Mouse (Mus musculus) hindbrain, postnatal 0 days (tissue): ENCODE data around the gene Gm17428. TPM values are rescaled to one million over a fixed set of nuclear protein-coding genes. Genes with fewer than 3 reads are reported as not detected.
"Not testable (repeated sequence)": the region's sequence is repeated elsewhere in the genome, so short reads cannot be mapped to it uniquely, and the experiment has no call there.

Experiments
- ATAC-seq: fragments of 200-750 bp; cut with Nextera tagmentation; 2 replicates; pipeline ENCODE4 v1.8.0; 2017; ENCODE audit warnings: mild to moderate bottlenecking, moderate TSS enrichment, moderate library complexity
- DNase-seq: peaks from one replicate; pipeline ENCODE4 v3.0.0-alpha.2; 2015; ENCODE audit warnings: low spot score
- H3K27ac ChIP-seq: fragments of 300-500 bp; sonication (generic); 2 replicates; pipeline ENCODE4 v1.5.1; 2014; ENCODE audit warnings: mild to moderate bottlenecking
- H3K27me3 ChIP-seq: fragments of 300-500 bp; sonication (generic); 2 replicates; pipeline ENCODE4 v1.6.1; 2014; ENCODE audit warnings: low read length, mixed read lengths; ENCODE audit not compliant: insufficient read depth
- H3K36me3 ChIP-seq: fragments of 300-500 bp; sonication (generic); 2 replicates; pipeline ENCODE4 v1.6.1; 2014; ENCODE audit warnings: low read length, mixed read lengths; ENCODE audit not compliant: insufficient read depth
- H3K4me1 ChIP-seq: fragments of 300-500 bp; sonication (generic); 2 replicates; pipeline ENCODE4 v1.6.1; 2014; ENCODE audit warnings: antibody characterized with exemption, low read length, mixed read lengths; ENCODE audit not compliant: insufficient read depth
- H3K4me2 ChIP-seq: fragments of 300-500 bp; sonication (generic); 2 replicates; pipeline ENCODE4 v1.6.1; 2014; ENCODE audit warnings: low read depth, mild to moderate bottlenecking, low read length, moderate library complexity, mixed read lengths
- H3K4me3 ChIP-seq: fragments of 300-500 bp; sonication (generic); 2 replicates; pipeline ENCODE4 v1.5.1; 2014; ENCODE audit warnings: low read length
- H3K9ac ChIP-seq: fragments of 300-500 bp; sonication (generic); replicated peaks from 2 replicates; pipeline ENCODE4 v1.6.1; 2014; ENCODE audit warnings: mild to moderate bottlenecking, low read length, moderate library complexity, mixed read lengths
- H3K9me3 ChIP-seq: fragments of 300-500 bp; sonication (generic); 2 replicates; pipeline ENCODE4 v1.6.1; 2016; ENCODE audit warnings: low read length, mixed read lengths
- CTCF ChIP-seq: IDR thresholded peaks from 2 replicates; pipeline ENCODE4 v1.5.1; 2016; ENCODE audit warnings: antibody characterized with exemption, control low read depth, low read depth
- WGBS: fragments of 180-500 bp; shearing (Covaris S2); extraction: QIAGEN DNeasy Blood & Tissue Kit; methylation state at CpG from one replicate; pipeline ENCODE4 v1.1.7; 2014; 5-methylcytosine and 5-hydroxymethylcytosine counted together
- polyA plus RNA-seq: library from polyadenylated mRNA; unstranded; fragments of >200 nt; fragmentation: Nextera tagmentation; extraction: Ambion mirVana; gene quantifications from 2 replicates; pipeline ENCODE4 v1.2.1, GENCODE M21; 2015
- total RNA-seq: library from RNA; depleted of rRNA; stranded (reverse); fragments of >200 nt; gene quantifications from 2 replicates; pipeline ENCODE4 v1.2.3, GENCODE M21; 2014

Gene Gm17428
- total and polyA plus RNA-seq, 2 experiments from 2014 or later: not detected

DNA sequence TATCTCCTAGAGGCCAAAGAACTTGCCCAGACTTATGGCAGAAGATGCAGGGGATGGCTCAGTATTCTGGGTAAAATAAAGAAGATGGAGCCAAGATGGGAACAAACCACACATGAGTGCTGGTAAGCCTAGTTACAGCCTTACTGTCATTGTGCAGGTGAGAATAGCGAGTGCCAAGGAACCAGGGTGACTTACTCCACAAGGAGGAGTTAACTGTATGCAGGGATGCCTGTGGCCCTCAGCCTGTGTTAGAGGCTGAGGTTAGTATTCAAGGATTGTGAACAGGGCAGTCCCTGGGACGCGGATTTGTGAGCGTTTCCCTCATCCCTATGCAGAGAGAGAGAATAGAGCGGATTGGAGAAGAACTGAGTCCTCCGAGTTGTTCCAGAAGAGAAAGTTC lies 25.1 kb upstream of the Gm17428 start:
- Histone ChIP-seq H3K9ac (no peak overlapping the region), H3K4me2 (no peak overlapping the region), H3K27ac (no peak overlapping the region), H3K9me3 (no peaks in the 10 kb centered on the region), H3K4me1 (no peaks in the 10 kb centered on the region), H3K27me3 (no peaks in the 10 kb centered on the region), H3K4me3 (no peak overlapping the region), H3K36me3 (no peaks in the 10 kb centered on the region)
- no peak for ATAC-seq
- no peak for DNase-seq
- TF ChIP-seq CTCF: no peak
- WGBS: 88% methylated on average over 6 of the region's 6 CpGs

DNA sequence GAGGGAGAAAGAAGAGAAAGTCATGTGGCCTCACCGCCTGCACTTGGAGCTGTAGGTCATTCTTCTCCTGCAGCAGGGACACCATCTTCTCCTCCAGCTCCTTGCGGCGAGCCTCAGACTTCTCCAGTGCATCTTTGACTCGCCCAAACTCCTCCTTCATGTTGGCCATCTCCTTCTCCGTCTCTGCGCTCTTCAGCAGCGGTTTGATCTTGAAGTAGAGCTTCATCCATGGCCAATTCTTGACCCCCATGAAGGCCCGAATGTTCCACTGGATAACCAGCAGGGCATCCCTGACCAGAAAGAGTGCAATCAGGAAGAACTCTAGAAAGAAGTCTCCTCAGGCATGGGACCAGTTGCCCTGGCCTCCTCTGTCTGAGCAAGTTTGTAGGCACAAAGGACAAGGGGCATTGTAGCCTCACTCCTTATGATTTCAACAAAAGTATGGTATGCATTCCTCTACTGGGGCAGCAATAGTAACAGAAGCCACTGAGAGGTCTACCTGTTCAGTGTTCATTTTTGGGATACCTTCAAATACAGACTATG lies 23.0 kb upstream of the Gm17428 start:
- Histone ChIP-seq H3K27ac (no peak overlapping the region), H3K4me1 (no peaks in the 10 kb centered on the region), H3K9me3 (no peaks in the 10 kb centered on the region), H3K9ac (no peak overlapping the region), H3K36me3 (no peaks in the 10 kb centered on the region), H3K4me3 (no peak overlapping the region), H3K27me3 (no peaks in the 10 kb centered on the region), H3K4me2 (no peak overlapping the region)
- TF ChIP-seq CTCF: no peak
- no peak for DNase-seq
- no peak for ATAC-seq
- 83% methylated on average over 8 of the region's 8 CpGs for WGBS

DNA sequence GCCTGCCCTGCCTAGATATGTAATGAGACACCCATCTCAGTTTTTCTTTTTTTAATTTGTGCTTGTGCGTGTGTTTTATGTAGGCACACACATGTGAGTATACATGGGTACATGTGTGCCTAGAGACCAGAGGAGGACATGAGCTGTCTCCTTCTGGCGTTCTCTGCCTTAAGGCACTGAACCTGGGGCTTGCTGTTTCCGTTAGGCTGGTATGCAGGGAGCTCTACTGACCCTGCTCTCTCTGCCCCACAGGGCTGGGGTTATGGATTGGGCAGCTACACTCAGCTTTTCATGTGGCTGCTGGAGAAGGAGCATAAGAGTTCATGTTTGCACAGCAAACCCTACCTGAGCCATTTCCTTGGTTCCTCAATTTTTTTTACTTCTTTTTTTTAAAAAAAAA lies 22.3 kb upstream of the Gm17428 start:
- no peak overlapping the region for H3K27ac ChIP-seq
- 78% methylated on average over 3 of the region's 3 CpGs for WGBS

DNA sequence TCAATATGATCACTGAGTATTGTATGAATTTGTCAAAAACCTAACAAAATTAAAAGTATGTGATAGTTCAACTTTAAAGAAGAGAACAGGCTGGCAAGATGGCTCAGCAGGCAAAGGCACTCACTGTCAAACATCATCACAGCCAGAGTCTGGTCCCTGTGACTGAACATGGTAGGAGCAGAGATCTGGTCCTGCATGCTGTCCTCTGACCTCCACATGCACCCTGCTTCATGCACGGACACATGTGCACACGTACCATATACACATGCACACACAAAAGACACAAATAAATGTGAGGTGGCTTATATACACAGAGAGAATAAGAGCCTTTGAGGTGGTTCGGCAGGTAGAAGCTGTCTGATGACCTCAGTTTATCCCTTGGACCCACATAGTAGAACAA lies 21.3 kb upstream of the Gm17428 start:
- ATAC-seq: no peak
- TF ChIP-seq CTCF: no peak
- H3K9me3 ChIP-seq: no peaks in the 10 kb centered on the region
- no peaks in the 10 kb centered on the region for H3K36me3 ChIP-seq
- H3K9ac ChIP-seq: no peak overlapping the region
- no peak overlapping the region for H3K4me2 ChIP-seq
- H3K4me1 ChIP-seq: no peaks in the 10 kb centered on the region
- H3K4me3 ChIP-seq: no peak overlapping the region
- no peak overlapping the region for H3K27ac ChIP-seq
- WGBS: 85% methylated on average over 3 of the region's 3 CpGs
- DNase-seq: no peak
- no peaks in the 10 kb centered on the region for H3K27me3 ChIP-seq

More for the DNA sequence above, 22.3 kb upstream of the Gm17428 start:
- no peaks in the 10 kb centered on the region for H3K27me3 ChIP-seq
- no peaks in the 10 kb centered on the region for H3K9me3 ChIP-seq
- no peak overlapping the region for H3K9ac ChIP-seq
- no peak overlapping the region for H3K4me3 ChIP-seq
- DNase-seq (no peak), ATAC-seq (no peak)
- H3K4me2 ChIP-seq: no peak overlapping the region
- no peaks in the 10 kb centered on the region for H3K4me1 ChIP-seq
- no peak for TF ChIP-seq CTCF
- H3K36me3 ChIP-seq: no peaks in the 10 kb centered on the region

DNA sequence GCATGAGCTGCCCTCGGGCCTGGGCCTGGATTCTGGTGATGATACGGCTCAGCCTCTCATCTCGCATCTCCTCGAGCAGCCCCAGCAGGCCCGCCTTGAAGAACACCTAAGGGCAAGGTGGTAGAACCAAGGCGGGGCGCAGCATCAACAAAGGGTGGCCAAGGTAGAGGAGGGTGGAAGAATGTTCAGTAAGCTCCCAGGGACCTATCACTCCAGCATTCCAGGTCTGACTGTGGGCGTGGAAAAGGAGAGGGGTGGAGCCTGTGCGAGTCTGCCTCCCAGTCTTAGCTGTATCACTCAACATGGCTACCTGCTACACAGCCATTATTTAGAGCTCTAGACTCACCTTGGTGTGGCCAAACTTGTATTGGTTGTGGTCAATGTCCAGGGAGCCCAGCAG lies 20.2 kb upstream of the Gm17428 start:
- no peak for ATAC-seq
- DNase-seq: no peak
- H3K4me1 ChIP-seq: no peaks in the 10 kb centered on the region
- H3K36me3 ChIP-seq: no peaks in the 10 kb centered on the region
- no peak overlapping the region for H3K4me2 ChIP-seq
- H3K27me3 ChIP-seq: no peaks in the 10 kb centered on the region
- no peaks in the 10 kb centered on the region for H3K9me3 ChIP-seq
- WGBS: 90% methylated on average over 9 of the region's 9 CpGs
- no peak overlapping the region for H3K9ac ChIP-seq
- H3K27ac ChIP-seq: no peak overlapping the region
- no peak overlapping the region for H3K4me3 ChIP-seq
- TF ChIP-seq CTCF: no peak

DNA sequence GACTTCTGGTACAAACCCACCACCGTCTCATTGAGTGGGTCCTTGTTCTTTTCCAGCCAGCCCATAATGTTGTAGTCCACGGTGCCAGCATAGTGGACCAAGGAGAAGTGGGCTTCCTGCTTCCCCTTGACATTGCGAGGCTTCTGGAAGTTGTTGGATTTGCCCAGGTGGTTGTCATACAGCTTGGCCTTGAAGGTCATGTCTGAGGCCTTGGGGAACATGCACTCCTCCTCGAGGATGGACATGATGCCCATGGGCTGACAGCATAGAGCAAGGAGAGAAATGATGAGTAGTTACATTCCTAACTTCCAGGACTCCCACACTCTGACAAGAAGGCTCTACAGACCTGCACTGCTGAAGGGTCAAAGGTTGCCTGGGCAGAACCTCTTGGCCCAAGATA lies 18.2 kb upstream of the Gm17428 start:
- no peaks in the 10 kb centered on the region for H3K4me1 ChIP-seq
- H3K4me2 ChIP-seq: no peak overlapping the region
- ATAC-seq (no peak), DNase-seq (no peak)
- H3K9me3 ChIP-seq: no peaks in the 10 kb centered on the region
- H3K4me3 ChIP-seq: no peak overlapping the region
- no peak overlapping the region for H3K9ac ChIP-seq
- no peaks in the 10 kb centered on the region for H3K27me3 ChIP-seq
- no peaks in the 10 kb centered on the region for H3K36me3 ChIP-seq
- no peak for TF ChIP-seq CTCF
- WGBS: 85% methylated on average over 4 of the region's 4 CpGs
- H3K27ac ChIP-seq: no peak overlapping the region

DNA sequence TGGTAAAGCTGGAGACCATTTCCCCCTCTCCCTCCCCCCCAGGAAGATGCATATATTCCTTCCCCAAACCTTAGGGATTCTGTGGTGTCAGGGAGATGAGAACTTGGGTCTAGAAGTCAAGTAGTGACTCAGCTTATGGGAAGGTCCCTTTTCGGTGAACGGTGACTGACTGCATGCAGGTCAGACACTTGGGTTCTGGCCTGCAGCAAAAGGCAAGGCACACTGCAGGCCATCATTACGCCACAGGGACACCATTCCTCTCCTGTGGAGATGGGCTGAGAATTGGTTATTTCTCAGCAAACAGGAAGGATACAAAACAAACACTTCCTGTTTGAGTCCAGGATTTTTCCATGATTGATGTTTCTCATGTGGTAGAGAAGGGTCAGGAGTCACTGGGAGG lies 17.5 kb upstream of the Gm17428 start:
- ATAC-seq: no peak
- Histone ChIP-seq H3K9me3 (no peaks in the 10 kb centered on the region), H3K36me3 (no peaks in the 10 kb centered on the region), H3K4me2 (no peak overlapping the region), H3K9ac (no peak overlapping the region), H3K4me3 (no peak overlapping the region), H3K4me1 (no peaks in the 10 kb centered on the region), H3K27me3 (no peaks in the 10 kb centered on the region), H3K27ac (no peak overlapping the region)
- 96% methylated on average over 3 of the region's 3 CpGs for WGBS
- no peak for TF ChIP-seq CTCF
- DNase-seq: no peak

DNA sequence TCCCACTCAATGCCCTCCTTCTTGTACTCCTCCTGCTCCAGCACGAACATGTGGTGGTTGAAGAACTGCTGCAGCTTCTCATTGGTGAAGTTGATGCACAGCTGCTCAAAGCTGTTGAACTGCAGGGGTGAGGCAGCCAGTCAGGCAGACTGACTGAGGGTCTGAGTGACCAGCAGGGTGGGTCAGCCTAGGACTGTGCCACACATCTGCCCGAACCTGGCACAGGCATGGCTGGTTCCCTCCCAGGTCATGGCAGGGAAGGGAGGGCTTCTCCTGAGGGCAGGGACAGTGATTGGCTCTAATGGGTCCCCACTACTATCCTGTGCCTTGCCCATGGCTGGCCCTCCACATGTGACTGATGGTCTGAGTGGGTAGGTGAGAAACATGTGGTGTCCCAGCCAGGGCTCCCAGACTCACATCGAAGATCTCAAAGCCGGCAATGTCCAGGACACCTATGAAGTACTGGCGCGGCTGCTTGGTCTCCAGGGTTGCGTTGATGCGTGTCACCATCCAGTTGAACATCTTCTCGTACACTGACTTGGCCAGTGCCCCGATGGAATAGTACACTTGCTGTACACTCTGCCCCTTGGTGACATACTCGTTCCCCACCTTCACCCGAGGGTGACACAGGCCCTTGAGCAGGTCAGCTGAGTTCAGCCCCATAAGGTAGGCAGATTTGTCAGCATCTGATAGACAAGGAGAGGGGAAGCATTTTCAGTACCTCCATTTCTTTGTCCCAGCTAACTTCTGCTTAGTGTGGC lies 16.7 kb upstream of the Gm17428 start:
- not testable (repeated sequence) for DNase-seq, H3K4me3 ChIP-seq
- WGBS: 89% methylated on average over 12 of the region's 12 CpGs

More for the DNA sequence above, 16.7 kb upstream of the Gm17428 start:
- not testable (repeated sequence) for H3K9ac ChIP-seq, H3K4me2 ChIP-seq, H3K27me3 ChIP-seq, H3K4me1 ChIP-seq, H3K36me3 ChIP-seq, ATAC-seq, H3K9me3 ChIP-seq, H3K27ac ChIP-seq
